Comparison of ENCODE assay signal across 34 mouse cellular contexts in genomic region chr2:171295603-171296002, GRCm38 (mm10).
"Had no signal": no experiment of that assay in that cellular context is flagged by ENCODE, and none has a peak within 500 bp of the region (broad histone marks: within the 10 kb centered on the region; RNA-seq: fewer than 3 reads in every experiment).

No protein-coding gene starts in this region.

- H3K27me3 ChIP-seq: heart, embryonic 12.5 days; heart, embryonic 13.5 days; heart, embryonic 15.5 days; hindbrain, embryonic 12.5 days; hindbrain, embryonic 13.5 days; hindbrain, embryonic 15.5 days; intestine, embryonic 15.5 days; kidney, embryonic 15.5 days had no signal

- H3K36me3 ChIP-seq: heart, embryonic 10.5 days; heart, embryonic 12.5 days; heart, embryonic 13.5 days; heart, embryonic 15.5 days; hindbrain, embryonic 10.5 days; hindbrain, embryonic 12.5 days; hindbrain, embryonic 13.5 days; hindbrain, embryonic 15.5 days; intestine, embryonic 15.5 days; kidney, embryonic 15.5 days had no signal

- H3K27ac ChIP-seq: heart, embryonic 10.5 days; heart, embryonic 13.5 days; heart, embryonic 15.5 days; hindbrain, embryonic 10.5 days; hindbrain, embryonic 12.5 days; hindbrain, embryonic 13.5 days; hindbrain, embryonic 14.5 days; hindbrain, embryonic 15.5 days; hindbrain, postnatal 0 days; intestine, embryonic 15.5 days; kidney, embryonic 15.5 days; kidney, postnatal 0 days; layer of hippocampus, adult 2 months had no signal

- DNase-seq: heart, postnatal 10 days; heart, postnatal 36 days; heart, postnatal 4 days; kidney, adult 11 months; kidney, adult 18-20 months; kidney, adult 2 months; kidney, adult 8-10 months; kidney, adult 9 months; kidney, postnatal 10 days; kidney, postnatal 14 days; kidney, postnatal 25 days; kidney, postnatal 36 days; kidney, postnatal 4 days; layer of hippocampus, adult 9-11 months; layer of hippocampus, postnatal 36 days had no signal

- H3K9me3 ChIP-seq: heart, embryonic 10.5 days; heart, embryonic 12.5 days; heart, embryonic 13.5 days; heart, embryonic 15.5 days; hindbrain, embryonic 10.5 days; hindbrain, embryonic 12.5 days; hindbrain, embryonic 13.5 days; hindbrain, embryonic 15.5 days; intestine, embryonic 15.5 days; kidney, embryonic 15.5 days had no signal

- H3K4me2 ChIP-seq: heart, embryonic 11.5 days; heart, embryonic 12.5 days; heart, embryonic 13.5 days; heart, embryonic 15.5 days; hindbrain, embryonic 12.5 days; hindbrain, embryonic 13.5 days; hindbrain, embryonic 14.5 days; hindbrain, embryonic 15.5 days; intestine, embryonic 15.5 days; kidney, embryonic 15.5 days had no signal

- ATAC-seq: hindbrain, embryonic 16.5 days; hindbrain, postnatal 0 days; inflammation-experienced regulatory T-cells, adult 6 months; intestine, embryonic 15.5 days; intestine, embryonic 16.5 days; intestine, postnatal 0 days had no signal

- H3K4me3 ChIP-seq: heart, embryonic 10.5 days; heart, embryonic 12.5 days; heart, embryonic 13.5 days; heart, embryonic 15.5 days; hindbrain, embryonic 10.5 days; hindbrain, embryonic 12.5 days; hindbrain, embryonic 13.5 days; hindbrain, embryonic 15.5 days; intestine, embryonic 15.5 days; kidney, embryonic 15.5 days; layer of hippocampus, adult 2 months had no signal

- H3K9ac ChIP-seq: heart, embryonic 12.5 days; heart, embryonic 13.5 days; heart, embryonic 15.5 days; hindbrain, embryonic 12.5 days; hindbrain, embryonic 13.5 days; hindbrain, embryonic 14.5 days; hindbrain, embryonic 15.5 days; intestine, embryonic 15.5 days; kidney, embryonic 15.5 days had no signal

- H3K4me1 ChIP-seq: heart, embryonic 12.5 days; heart, embryonic 13.5 days; heart, embryonic 15.5 days; hindbrain, embryonic 12.5 days; hindbrain, embryonic 13.5 days; hindbrain, embryonic 15.5 days; intestine, embryonic 15.5 days; kidney, embryonic 15.5 days had no signal
